Mouse (Mus musculus) G1E-ER4 (cell line): ENCODE results near the gene Il17f. TPM values are rescaled to one million over a fixed set of nuclear protein-coding genes. Genes with fewer than 3 reads are reported as not detected.
"Not testable (repeated sequence)": the region's sequence is repeated elsewhere in the genome, so short reads cannot be mapped to it uniquely, and the experiment has no call there.

Experiments used
- GATA1 ChIP-seq: IDR thresholded peaks from one replicate; pipeline ENCODE4 v1.8.0; 2012; ENCODE audit warnings: low read length, inconsistent platforms
- polyA plus RNA-seq: library from polyadenylated mRNA; stranded (reverse); fragments of >175 nt; gene quantifications from 2 replicates; pipeline ENCODE4 v1.2.3, GENCODE M21; 2012

The Il17f gene
- polyA plus RNA-seq, result not detected in 2 replicates

DNA sequence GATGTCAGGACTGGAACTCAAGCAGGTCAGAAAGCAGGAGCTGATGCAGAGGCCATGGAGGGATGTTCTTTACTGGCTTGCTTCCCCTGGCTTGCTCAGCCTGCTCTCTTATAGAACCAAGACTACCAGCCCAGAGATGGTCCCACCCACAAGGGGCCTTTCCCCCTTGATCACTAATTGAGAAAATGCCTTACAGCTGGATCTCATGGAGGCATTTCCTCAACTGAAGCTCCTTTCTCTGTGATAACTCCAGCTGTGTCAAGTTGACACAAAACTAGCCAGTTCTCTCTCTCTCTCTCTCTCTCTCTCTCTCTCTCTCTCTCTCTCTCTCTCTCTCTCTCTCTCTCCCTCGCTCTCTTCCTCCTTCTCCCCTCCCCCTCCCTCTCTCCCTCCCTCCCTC lies at the start of gene Il17f:
TSS of gene Il17f (minus strand) at position 101 of the 400 bp plus-strand sequence.
- not testable (repeated sequence) for TF ChIP-seq GATA1

DNA sequence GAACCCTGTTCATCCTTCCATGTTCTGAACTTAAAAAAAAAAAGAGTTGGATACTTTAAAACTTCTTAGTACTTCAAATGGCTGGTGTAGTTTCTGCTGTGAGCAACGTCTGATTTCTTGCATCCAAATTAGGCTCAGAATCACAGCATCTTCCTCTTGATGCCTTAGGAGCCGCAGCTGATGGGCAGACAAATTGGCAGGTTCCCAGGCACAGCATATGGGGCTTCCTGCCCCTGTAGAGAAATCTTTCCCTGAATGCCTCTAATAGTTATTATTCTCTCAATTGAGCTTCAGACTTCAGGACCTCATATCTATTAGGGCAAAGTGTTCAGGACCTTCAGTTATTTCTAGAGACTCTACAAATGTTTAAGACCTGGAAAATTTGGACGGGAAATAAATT lies 49.5 kb upstream of the Il17f start:
- TF ChIP-seq GATA1, result no peak

DNA sequence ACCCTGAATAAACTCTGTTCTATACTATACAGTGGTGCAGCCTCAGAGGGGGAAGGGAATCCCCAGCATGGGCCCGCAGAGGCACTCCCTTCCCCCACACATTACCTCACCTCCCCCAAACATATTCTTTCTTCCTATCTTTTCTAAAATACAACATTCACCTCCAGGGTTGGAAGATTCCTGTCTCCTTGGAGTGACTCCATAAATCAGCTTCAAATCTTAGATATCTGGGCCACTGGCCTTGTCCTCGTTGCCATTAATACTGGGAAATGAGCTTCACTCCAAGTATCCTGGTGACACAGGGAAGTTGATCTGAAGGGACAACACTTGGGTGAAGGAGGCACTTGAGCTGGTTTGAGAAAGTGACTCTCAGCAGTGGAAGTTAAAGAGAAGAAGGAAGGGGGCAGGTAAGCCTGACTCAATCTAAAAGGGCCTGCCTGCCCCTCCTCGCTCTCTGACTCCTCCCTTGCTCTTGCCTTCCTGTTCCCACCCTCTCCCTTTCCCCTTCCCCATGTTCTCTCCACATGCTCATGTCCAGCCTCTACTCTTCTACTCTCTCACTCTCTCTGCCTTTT lies 46.2 kb upstream of the Il17f start:
- no peak for TF ChIP-seq GATA1

DNA sequence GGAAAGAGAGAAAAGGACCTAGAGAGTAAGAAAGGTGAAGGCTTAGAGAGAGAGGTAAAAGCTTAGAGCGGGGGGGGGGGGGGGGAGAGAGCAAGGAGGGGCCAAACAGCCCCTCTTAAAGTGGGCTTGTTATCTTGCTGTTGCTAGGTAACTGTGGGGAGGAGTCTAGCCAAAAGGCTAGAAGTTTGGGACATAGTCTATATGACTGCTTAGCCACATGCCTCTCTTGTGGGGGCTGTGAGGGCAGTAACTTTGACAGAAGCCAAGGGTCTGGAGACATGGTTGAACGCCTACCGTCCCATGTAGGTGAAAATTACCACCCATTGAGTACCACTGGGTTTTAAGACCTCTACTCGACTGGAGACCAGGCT lies 42.7 kb upstream of the Il17f start:
- no peak for TF ChIP-seq GATA1

DNA sequence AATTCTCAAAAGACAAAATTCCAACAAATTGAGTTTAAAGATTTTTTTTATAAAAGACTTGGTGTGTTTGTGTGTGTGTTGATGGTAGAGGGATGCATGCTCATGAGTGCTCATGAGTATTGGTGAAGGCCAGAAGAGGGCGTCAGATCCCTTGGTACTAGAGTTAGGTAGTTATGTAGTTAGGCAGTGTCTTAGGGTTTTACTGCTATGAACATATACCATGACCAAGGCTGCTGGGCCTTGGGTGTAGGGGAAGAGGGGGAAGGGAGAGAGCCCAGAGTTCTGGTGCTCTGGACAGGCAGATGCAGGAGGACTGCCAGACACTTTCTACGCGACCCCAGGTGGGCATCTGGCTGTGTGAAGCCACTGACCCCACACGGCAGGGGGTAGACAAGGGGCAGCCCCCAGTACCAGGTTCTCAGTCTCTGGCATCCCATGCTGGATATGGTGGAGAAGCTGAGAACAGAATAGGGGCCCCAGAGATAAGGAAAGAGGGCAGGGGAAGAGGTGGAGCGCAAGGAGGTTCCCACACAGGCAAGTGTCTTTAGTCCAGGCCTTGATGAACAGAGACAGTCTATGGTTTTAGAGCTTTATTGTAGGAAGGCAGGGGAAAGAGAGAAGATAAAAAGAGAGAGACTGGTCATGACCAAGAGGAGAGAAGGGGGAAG lies 42.2 kb upstream of the Il17f start:
- no peak for TF ChIP-seq GATA1

DNA sequence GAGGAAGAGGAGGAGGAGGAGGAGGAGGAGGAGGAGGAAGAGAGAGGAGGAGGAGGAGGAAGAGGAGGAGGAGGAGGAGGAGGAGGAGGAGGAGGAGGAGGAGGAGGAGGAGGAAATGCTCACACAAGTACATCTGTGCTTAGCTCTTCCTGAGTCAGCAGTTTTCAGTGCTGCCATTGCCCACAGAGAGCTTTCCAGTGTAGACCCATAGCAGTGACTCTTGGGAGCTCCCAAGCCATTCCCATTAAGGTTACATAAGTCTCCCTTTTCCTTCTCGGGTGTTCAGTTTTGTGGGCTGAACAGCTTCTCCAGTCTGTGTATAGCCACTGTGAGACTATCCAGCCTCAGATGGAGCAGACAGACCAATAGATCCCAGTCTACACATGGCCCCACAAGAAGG lies 40.1 kb upstream of the Il17f start:
- TF ChIP-seq GATA1, result no peak

DNA sequence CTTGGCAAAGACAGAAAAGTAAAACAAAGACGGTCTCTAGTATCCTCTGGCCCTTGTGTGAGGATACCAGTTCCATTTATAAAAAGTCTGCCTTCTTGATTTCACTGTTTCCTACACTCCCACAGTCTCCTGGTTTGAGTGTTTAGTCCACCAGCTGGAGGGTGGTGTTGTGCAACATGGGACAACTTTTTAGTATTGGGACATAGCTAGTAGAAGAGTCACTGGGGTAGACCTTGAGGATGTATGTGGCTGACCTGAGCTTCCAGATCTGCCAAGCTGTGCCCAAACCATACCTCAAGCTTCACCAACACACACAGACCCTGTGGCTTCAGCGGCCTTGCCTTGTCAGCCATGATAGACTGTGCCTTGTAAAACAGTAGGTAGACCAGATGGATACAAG lies 37.6 kb upstream of the Il17f start:
- TF ChIP-seq GATA1, result no peak

DNA sequence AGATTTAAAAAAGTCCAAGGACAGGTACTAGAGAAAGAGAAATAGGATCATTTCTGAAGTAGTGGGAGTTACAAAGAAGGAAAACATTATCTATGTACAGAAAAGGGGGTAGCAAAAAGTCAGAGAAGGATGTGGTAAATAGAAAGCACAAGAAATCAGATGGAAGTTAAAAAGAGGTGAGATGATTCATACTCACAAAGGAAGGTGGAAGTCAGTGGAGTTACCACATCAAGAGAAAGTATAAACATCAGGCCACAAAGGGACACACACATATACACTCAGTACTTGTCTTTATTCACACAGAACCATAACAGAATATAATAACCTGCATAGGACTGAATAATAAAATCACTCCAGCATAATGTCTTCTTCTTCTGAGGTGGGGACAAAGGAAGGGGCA lies 34.6 kb upstream of the Il17f start:
- TF ChIP-seq GATA1, result no peak

DNA sequence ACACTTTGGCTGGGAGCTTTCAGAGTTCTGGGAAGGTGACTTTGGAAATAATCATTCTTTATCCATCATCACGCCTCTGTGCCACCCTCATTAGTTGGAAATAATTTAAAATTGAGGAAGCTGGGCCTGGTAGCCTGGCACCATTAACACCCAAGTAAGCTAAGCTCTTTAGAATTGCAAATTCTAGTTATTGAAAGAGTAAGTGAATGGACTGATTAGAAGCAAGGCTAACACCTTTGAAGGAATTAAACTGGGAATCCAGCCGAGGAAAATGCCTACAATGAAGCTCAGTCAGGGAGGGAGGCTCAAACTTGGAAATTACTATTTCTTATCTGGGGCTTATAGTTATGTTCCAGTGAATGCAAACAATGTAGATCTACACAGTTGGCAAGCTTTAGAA lies 33.5 kb upstream of the Il17f start:
- no peak for TF ChIP-seq GATA1

DNA sequence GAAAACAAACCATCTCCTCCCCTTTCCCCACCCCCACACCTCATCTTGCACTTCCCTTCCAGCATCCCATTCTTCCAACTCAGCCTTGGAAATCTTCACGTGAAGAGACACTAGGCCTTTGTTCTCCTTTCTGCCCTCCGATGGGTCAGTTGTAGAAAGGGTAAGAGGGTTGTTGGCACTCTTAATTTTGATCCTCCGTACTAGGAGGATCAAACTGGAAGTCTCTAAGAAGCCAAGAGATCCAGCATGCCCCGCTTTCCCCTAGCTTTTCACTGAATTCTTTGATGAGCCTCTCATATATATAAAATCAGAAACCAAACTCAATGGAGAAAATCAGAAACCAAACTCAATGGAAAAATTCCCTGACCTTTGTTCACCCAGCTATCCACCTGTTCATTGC lies 33.1 kb upstream of the Il17f start:
- TF ChIP-seq GATA1, result no peak

DNA sequence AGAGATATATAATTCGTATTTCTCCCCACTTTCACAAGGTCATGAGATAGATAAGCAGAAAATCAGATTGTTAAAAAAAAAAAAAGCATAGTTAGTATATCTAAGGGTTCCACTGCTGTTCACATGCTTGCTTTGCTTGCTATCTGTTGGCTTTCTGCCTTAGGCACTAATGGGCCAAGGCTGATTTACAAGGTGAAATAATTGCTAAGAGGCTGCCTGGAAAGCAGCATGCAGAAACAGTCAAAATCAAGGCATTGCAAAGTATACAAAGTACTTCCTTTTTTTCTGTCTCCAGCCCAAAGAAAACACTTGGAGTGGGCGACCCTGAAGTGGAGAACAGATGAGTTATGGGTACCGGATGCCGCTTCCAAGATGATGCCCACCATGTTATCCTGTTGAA lies 30.5 kb upstream of the Il17f start:
- TF ChIP-seq GATA1, result no peak

DNA sequence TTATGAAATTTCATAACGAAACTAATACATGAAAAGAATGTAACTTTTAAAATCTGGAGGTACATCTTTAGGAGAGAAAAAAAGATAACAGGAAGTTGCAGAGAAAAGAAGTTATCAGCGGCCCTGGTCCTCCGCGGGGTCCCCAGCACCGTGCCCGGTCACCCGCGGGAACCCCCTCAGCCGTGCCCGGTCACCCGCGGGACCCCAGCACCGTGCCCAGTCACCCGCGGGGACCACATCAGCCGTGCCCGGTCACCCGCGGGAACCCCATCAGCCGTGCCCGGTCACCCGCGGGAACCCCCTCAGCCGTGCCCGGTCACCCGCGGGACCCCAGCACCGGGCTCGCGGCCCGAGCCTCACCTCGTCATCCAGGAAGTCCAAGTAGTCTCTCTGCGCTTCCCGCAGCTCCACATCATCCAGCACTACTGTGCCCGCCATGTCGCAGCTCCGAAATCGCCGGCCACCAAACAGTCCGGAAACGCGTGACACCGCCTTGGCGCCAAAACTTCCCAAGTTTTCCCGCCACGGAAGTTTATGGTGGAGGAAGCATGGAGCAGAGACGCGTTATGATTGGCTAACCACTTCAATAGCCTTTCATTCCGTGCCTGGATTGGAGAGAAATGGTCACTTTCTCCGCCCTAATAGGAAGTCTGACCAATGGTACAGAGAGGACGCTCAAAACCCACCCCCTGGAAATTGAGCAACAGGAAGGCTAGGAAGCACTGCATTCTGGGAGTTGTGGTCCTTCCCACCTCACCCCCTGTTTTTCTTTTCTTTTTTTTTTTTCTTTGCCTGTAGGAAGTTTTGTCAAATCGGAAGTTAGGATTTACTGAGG lies 29.6 kb upstream of the Il17f start, which contains the start of gene Mcm3:
TSS of gene Mcm3 (minus strand) at position 542 of the 835 bp plus-strand sequence.
- TF ChIP-seq GATA1, result no peak

DNA sequence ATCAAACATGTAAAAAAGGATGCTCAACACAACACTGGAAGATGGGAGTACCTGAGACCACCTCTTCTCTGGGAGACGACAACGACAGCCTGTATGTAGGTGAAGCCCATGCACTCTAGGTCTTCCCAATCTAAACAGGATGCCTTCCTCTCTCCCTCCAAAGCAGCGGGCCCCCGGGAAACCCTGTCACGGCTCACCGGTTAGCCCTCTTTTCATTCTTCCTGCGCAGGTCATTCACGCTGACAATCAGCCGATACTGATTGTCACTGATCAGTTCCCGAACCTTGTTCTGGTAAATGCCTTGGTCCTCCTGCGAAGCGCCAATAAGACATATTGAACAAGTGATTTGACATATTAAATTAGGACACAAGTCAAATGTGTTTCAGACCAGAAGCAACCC lies 27.2 kb upstream of the Il17f start:
- TF ChIP-seq GATA1, result no peak

DNA sequence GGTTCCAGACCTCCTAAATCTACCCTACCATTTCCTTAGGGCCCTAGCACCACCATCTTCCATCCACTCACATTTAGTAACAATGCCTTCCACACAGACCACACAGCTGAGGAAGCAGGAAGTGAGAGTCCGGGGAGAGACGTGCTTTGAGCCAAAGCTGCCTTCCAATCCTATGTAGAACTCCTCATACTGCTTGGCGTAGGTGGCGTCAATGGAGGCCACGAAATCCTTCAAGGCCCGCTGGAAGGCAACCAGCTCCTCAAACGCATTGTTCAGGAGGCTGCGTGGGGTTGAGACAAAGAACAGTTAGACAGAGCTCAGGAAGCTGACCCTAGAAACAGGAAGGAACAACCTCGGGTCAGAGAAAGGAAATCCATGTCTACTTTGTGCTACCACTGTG lies 26.8 kb upstream of the Il17f start:
- no peak for TF ChIP-seq GATA1

DNA sequence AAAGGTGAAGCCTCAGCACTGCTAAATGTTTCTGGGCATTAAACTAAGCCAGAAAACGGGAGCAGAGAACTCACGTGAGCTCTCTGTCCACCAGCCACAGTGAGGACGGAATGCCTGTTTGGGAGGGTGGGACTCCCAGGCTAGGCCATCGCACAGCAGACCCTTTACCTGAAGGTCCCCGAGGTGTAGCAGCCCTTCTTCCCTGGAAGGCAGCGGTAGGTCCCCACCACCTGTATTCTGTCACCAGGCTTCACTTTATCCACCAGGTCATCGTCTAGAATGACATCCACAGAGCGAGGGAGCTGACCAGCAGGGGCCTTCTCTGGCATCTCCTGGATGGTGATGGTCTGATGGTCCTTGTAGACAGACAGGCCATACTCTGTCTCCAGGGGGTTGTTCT lies 24.1 kb upstream of the Il17f start:
- TF ChIP-seq GATA1, result no peak

DNA sequence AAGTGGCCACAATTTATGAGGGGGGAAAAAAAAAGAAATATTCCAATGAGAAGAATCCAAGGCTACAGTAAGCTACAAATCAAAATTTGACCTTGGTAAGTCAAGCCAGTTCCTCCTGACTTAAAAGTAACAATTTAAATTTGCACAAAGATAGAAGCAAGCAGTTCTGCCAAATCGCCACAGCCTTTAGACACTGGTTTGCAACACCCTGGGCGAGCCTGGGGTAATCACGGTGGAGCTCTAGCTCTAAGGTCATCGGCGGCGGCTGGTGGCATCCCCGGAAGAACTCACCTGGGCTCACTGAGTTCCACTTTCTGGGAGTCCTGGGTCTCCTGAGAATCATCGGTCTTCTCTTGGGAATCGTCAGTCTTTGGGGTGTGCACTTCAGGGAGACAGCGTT lies 14.1 kb upstream of the Il17f start:
- no peak for TF ChIP-seq GATA1

DNA sequence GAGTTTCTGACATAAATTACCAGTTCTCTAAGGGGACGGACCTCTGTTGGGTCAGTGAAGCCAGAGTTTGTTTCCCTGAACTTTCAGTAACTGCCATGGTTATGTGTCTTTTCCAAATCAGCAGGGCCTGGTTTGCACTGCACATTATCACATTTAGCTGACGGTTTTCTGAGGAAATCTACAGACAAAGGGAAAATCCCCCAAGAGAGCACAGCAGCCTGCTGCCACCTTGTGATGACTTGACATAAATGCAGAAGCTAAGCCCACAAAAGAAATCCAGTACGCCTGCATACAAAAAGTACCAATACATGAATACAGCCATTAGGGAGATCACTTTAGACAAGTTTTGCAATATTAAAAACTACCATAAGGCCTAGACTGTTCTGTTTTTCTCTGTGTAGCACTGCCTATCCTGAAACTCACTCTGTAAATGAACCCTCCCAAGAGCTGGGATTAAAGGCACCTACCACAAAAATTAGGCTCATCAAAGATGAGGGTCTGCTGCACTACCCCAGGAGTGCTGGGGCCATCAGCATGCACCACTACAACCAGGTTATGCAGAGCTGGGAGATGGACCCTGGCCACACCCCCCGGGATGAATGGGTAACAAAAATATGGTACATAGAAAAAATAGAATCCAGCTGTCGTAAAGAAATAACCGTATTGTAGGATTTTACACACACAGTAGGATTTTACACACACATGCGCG lies 11.4 kb upstream of the Il17f start:
- no peak for TF ChIP-seq GATA1
